Mouse (Mus musculus) cerebellum, postnatal 4 days (tissue): ENCODE data around the gene Nrxn2.

Source experiments
- DNase-seq, 2 experiments: peaks; one replicate each; pipeline ENCODE4 v3.0.0; 2022; ENCODE audit warnings: low spot score in 2 of 2, mixed read lengths in 1 of 2

The Nrxn2 gene

DNA sequence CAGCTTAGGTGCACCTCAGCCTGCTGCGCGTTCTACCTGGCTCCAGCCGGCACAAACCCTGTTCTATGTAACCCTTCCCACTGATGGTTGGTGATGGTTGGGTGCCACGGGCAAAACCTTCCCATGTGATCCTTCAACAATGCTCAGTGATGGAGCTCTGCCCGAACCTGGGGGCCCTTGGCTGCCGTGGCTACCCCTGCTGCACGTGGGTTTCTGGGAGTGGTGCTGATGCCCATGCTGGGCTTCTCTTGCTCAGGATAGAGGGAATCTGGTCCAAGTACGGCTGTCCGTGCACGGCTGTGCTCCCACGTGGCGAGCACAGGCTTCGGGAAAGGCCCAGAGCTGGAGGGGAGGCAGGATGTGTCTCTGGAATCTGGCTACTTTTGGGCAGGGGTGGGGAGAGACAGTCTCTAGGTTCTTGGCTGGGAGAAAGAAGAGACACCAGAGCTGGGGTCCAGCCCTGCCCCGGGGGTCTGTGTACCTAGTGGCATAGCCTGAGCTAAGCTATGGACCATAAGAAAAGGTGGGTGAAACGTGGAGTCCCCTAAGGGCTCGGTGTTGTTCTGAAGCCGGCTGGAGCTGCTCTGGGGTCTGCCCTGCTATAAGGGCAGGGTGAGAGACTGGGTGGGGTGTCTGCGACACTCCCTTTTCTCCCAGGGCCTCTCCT lies 76.1 kb downstream of the Nrxn2 start:
- DNase-seq = no peak

DNA sequence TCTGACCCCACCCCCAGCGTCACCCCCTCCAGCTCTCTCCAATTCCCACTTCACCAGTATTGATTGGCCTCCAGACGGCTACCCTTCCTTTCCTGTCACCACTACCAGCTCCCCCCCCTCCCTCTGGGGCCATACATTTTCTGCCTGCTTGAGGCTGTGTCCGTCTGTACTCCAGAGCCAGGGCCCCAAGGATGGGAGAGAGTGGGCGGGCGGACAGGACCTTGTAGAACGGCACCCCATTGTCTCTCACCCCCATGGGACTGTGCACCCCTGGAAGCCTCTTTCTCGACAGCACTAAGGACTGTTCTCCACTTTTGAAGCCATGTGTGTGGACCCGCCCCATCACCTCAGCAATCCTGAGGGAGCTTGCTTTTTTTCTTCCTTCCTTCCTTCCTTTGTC lies 77.2 kb downstream of the Nrxn2 start:
- DNase-seq = no peak

DNA sequence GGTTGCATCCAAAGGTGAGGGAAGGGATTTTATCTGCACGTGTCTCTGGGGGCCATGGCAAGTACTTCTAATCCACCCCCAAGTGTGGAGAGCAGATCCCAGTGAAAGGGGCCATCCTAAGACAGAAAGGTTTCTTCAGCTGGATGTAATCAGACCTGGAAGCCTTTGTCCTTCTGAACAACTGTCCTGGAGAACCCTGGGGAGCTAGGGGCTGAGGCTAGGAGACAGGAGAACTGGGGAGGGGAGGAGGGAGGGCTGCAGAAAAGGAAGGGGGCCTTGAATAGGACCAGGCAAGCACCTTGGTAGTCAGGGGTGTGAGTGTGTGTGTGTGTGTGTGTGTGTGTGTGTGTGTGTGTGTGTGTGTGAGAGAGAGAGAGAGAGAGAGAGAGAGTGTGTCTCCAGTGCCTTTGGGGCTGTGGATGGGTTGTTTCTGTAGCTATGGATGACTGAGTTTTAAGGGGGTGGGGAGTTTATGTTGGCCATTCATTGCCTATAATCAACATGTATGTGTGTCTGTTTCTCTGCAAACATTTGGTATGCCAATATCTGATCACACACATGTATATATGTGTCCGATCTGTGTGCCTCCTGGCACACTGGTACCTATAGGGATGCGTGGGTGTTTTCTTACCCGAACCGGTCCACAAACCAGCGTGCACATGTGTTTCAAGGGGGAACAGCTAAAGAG lies 78.1 kb downstream of the Nrxn2 start:
- DNase-seq = no peak

GRCm38 (mm10) chr19:6497150-6497801 lies 78.7 kb downstream of the Nrxn2 start:
- DNase-seq = peak; percentile 50 to 82

DNA sequence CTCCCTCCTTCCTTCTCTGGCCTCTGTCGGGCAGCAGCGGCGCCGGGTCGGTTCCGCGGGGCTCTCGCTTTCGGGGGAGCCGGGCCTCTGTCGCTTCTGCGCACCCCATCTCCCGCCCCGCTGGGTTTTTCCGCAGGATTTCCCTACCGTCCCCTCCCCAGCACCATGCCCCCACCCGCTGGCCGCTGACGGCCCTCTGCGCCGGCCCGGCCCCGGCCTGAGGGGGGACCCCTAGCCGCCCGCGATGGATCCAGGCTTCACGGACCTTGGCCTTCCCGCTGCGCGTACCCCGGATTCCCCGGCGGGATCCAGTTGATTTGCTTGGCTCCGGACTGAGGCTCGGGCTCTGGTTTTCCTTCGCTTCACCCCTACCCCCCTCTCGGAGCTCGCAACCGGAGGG lies 79.3 kb downstream of the Nrxn2 start:
- peak in 1 of 2 experiments; percentile 58 for DNase-seq

GRCm38 (mm10) chr19:6498350-6499131 lies 80.0 kb downstream of the Nrxn2 start:
- peak in 1 of 2 experiments; percentile 44 for DNase-seq

- DNase-seq = no peak
Measured at GRCm38 (mm10) chr19:6499860-6500635, 81.5 kb downstream of the Nrxn2 start.

DNA sequence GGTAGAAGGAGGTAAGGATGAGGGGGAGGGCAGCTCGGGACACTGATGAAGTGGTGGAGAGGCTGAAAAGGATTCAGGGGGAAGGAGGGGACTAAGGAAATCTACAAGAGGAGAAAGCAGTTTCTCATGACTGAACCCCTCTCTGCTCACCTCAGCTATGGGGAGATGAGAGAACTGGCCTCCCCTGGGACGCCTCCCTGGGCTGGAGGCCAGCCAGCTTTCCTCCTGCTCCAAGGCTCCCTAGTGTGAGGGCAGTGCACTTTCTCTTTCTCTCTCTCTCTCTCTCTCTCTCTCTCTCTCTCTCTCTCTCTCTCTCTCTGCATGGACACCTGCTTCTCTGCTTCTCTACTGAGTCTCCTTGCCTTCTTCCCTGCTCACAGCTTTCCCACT lies 82.1 kb downstream of the Nrxn2 start:
- DNase-seq = no peak

- peak in 1 of 2 experiments; percentile 72 for DNase-seq
Measured at GRCm38 (mm10) chr19:6502035-6502541, 83.6 kb downstream of the Nrxn2 start.

DNA sequence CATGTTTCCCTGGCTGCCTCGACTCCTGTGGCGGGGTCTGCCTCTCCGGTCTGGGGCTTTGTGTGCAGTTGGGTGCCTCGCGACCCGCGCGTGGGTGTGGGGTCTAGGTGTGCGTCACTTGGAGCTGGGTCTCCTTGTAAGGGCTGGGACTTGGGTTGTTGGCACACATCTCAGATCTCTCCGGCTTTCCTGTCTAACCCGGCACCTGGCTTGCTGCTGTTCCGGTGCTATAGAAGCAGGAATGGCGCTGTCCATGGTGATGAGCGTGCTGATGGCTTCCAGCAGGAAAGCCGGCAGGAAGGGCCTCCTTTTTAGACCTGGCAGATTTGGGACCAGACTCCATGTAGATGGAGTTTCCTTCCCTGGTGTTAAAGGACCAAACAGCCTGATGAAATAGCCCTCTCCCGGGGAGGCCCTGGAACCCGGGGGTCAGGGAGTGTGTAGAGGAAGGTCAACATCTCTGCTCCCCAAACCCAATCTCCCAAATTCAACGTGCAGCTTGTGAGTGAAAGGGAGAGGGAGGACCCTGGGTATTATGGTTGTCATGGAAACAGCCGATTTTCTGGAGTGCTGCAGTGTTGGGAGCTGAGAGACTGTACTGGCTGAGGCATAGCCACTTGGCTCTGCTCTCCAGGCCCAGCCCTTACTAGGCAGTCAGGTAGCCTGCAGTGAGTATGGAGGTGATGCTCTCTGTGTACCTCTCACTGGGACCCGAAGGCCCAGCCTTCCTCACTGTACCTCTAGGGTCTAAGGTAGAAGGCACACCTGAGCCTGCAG lies 84.2 kb downstream of the Nrxn2 start:
- DNase-seq = no peak

- DNase-seq = peak in 1 of 2 experiments; percentile 67
Measured at GRCm38 (mm10) chr19:6503926-6504655, 85.6 kb downstream of the Nrxn2 start.

GRCm38 (mm10) chr19:6504656-6505045 lies 86.1 kb downstream of the Nrxn2 start:
- DNase-seq = no peak

- no peak for DNase-seq
Measured at GRCm38 (mm10) chr19:6507393-6507792, 88.9 kb downstream of the Nrxn2 start.

GRCm38 (mm10) chr19:6509881-6510280 lies 91.3 kb downstream of the Nrxn2 start:
- DNase-seq = no peak

GRCm38 (mm10) chr19:6510546-6510945 lies 92.0 kb downstream of the Nrxn2 start:
- DNase-seq = no peak

GRCm38 (mm10) chr19:6513389-6514139 lies 95.0 kb downstream of the Nrxn2 start:
- no peak for DNase-seq

DNA sequence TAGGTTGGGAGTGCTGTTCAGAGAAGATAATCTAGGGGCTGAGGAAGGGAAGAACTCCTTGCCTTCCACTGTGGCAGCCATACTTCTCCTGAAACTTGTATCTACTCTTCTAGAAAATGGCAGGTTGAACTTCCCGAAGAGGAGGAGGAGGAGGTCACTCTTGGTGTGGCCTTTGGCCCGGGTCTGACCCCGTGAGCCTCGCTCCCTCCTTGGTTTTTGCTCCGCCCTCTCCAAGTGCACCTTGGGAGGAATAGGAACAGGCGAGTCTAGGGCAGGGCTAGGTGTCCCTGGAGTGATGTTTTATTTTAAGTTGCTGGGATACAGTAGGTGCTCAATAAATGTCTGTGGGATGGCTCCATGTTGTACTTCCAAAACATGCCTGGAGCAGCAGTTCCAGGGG lies 96.4 kb downstream of the Nrxn2 start:
- no peak for DNase-seq

DNA sequence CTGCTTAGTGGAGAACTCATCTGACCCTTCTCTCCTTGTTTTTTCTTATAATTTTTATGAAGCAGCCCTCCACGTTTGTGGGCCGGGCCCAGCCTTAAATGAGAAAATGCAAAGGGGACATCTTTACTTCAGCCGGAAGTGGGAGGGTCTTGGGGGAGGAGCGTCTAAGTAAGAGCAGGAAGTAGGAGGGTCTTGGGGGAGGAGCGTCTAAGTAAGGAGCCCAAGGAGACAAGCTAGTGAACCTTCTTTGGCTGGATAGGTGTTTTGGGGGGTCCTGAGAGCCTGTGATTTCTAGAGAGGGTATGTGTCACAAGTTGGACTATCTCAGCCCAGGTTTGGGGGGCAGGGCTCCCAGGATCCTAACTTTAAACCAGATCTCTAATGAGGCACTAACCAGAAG lies 96.9 kb downstream of the Nrxn2 start:
- DNase-seq = no peak

DNA sequence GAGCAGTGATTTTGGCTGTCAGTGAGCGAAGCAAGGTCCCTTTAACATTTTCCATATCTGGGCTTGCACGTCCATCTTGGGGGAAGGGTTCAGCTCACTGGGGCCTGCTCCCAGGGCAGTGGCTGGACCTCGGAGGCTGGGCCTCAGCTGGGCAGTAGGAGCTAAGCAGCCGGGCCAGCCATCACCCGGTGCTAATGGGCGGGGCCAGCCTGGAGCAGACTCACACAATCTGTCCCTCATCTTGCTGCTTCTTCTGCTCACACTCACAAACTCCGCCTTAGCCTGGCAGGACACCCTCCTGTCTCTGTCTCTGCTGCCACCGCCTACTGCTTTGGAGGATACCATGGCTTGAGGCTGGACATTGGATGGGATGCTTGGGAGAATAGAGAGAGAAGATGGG lies 97.6 kb downstream of the Nrxn2 start:
- DNase-seq = no peak
